Mouse (Mus musculus): ENCODE results near the gene Cbfa2t2.

Gene Cbfa2t2

GRCm38 (mm10) chr2:154539720-154540119 is 103.4 kb downstream of the Cbfa2t2 start:
- peak; percentile 75 for DNase-seq

- no peak for DNase-seq
Measured at GRCm38 (mm10) chr2:154541630-154542029, 105.3 kb downstream of the Cbfa2t2 start.

GRCm38 (mm10) chr2:154543567-154544347 is 107.5 kb downstream of the Cbfa2t2 start:
- no peak for DNase-seq

- DNase-seq, result no peak
Measured at GRCm38 (mm10) chr2:154546711-154547110, 110.4 kb downstream of the Cbfa2t2 start, which contains the start of gene 1700003F12Rik. TSS of gene 1700003F12Rik (plus strand) at chr2:154547085.

- peak; percentile 36 for DNase-seq
Measured at GRCm38 (mm10) chr2:154548688-154549087, 112.4 kb downstream of the Cbfa2t2 start.

- peak; percentile 86 for DNase-seq
Measured at GRCm38 (mm10) chr2:154549127-154549885, 113.0 kb downstream of the Cbfa2t2 start.

GRCm38 (mm10) chr2:154549886-154550189 is 113.6 kb downstream of the Cbfa2t2 start:
- no peak for DNase-seq

- no peak for DNase-seq
Measured at GRCm38 (mm10) chr2:154550937-154551336, 114.7 kb downstream of the Cbfa2t2 start.

- no peak for DNase-seq
Measured at GRCm38 (mm10) chr2:154551476-154551875, 115.2 kb downstream of the Cbfa2t2 start, which contains the start of gene Actl10. TSS of gene Actl10 (plus strand) at chr2:154551776.

- peak; percentile 24 for DNase-seq
Measured at GRCm38 (mm10) chr2:154551927-154552326, 115.6 kb downstream of the Cbfa2t2 start.

- peak; percentile 81 for DNase-seq
Measured at GRCm38 (mm10) chr2:154552424-154552907, 116.2 kb downstream of the Cbfa2t2 start.

- no peak for DNase-seq
Measured at GRCm38 (mm10) chr2:154555235-154555634, 119.0 kb downstream of the Cbfa2t2 start.

GRCm38 (mm10) chr2:154557184-154557832 is 121.0 kb downstream of the Cbfa2t2 start:
- peak; percentile 60 for DNase-seq

GRCm38 (mm10) chr2:154558264-154559039 is 122.2 kb downstream of the Cbfa2t2 start, which contains the start of gene Necab3:
TSS of gene Necab3 (minus strand) at chr2:154558890.
- DNase-seq, result peak; percentile 52

GRCm38 (mm10) chr2:154563612-154564170 is 127.4 kb downstream of the Cbfa2t2 start:
- peak; percentile 56 for DNase-seq

GRCm38 (mm10) chr2:154565562-154565961 is 129.3 kb downstream of the Cbfa2t2 start:
- no peak for DNase-seq

GRCm38 (mm10) chr2:154566641-154567040 is 130.4 kb downstream of the Cbfa2t2 start:
- peak; percentile 43 for DNase-seq

GRCm38 (mm10) chr2:154567766-154568165 is 131.5 kb downstream of the Cbfa2t2 start:
- no peak for DNase-seq

- peak; percentile 59 for DNase-seq
Measured at GRCm38 (mm10) chr2:154568329-154569070, 132.2 kb downstream of the Cbfa2t2 start.

- peak; percentile 83 for DNase-seq
Measured at GRCm38 (mm10) chr2:154569071-154569748, 132.9 kb downstream of the Cbfa2t2 start.
